Mouse (Mus musculus) midbrain, embryonic 12.5 days (tissue): ENCODE data around the gene Myh10. TPM values are rescaled to one million over a fixed set of nuclear protein-coding genes. Genes with fewer than 3 reads are reported as not detected.

Source experiments
- ATAC-seq: fragments of 200-750 bp; cut with Nextera tagmentation; 2 replicates; pipeline ENCODE4 v1.8.0; 2017; ENCODE audit warnings: low read depth, moderate TSS enrichment, moderate library complexity; ENCODE audit not compliant: low FRiP score
- H3K27ac ChIP-seq: fragments of 300-500 bp; sonication (generic); replicated peaks from 2 replicates; pipeline ENCODE4 v1.5.1; 2016; ENCODE audit warnings: mild to moderate bottlenecking
- H3K27me3 ChIP-seq: fragments of 300-500 bp; sonication (generic); 2 replicates; pipeline ENCODE4 v1.6.1; 2016; ENCODE audit warnings: mild to moderate bottlenecking
- H3K36me3 ChIP-seq: fragments of 300-500 bp; sonication (generic); 2 replicates; pipeline ENCODE4 v1.6.1; 2016
- H3K4me1 ChIP-seq: fragments of 300-500 bp; sonication (generic); 2 replicates; pipeline ENCODE4 v1.6.1; 2016
- H3K4me2 ChIP-seq: fragments of 300-500 bp; sonication (generic); replicated peaks from 2 replicates; pipeline ENCODE4 v1.6.1; 2016; ENCODE audit warnings: mild to moderate bottlenecking, moderate library complexity
- H3K4me3 ChIP-seq: fragments of 300-500 bp; sonication (generic); 2 replicates; pipeline ENCODE4 v1.5.1; 2016; ENCODE audit warnings: mild to moderate bottlenecking
- H3K9ac ChIP-seq: fragments of 300-500 bp; sonication (generic); replicated peaks from 2 replicates; pipeline ENCODE4 v1.6.1; 2016; ENCODE audit warnings: mild to moderate bottlenecking, moderate library complexity
- H3K9me3 ChIP-seq: fragments of 300-500 bp; sonication (generic); 2 replicates; pipeline ENCODE4 v1.6.1; 2016; ENCODE audit warnings: mild to moderate bottlenecking
- WGBS: fragments of 180-500 bp; shearing (Covaris S2); methylation state at CpG from one replicate; pipeline ENCODE4 v1.1.7; 2016; 5-methylcytosine and 5-hydroxymethylcytosine counted together
- polyA plus RNA-seq: library from polyadenylated mRNA; unstranded; fragments of >200 nt; fragmentation: Nextera tagmentation; extraction: Ambion mirVana; gene quantifications from 2 replicates; pipeline ENCODE4 v1.2.1, GENCODE M21; 2016

Myh10 gene
- polyA plus RNA-seq, 1 experiment from 2014 or later = 164 TPM

DNA sequence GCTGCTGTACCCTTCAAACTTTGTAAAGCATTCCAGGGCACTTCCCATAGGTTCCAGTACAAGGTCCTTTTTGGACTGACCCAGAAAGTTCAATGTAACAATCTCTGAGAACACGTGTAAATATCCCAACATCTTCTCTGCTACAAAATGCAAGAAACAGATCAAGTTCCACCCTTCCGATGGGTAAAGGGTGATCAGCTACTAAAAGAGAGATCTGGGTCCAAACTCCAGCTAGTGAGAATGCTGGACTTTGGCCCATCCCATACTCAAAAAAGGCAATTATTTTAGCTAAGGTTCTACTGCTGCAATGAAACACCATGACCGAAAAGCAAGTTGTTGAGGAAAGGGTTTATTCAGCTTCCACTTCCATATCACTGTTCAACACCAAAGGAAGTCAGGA is 163.3 kb downstream of the Myh10 start:
- Histone ChIP-seq H3K4me1 (peaks cover 23% of the 10 kb centered on the region), H3K4me2 (no peak overlapping the region), H3K27me3 (0 out of 2 replicates have a peak, but pooled peaks cover 7% of the 10 kb centered on the region), H3K9me3 (no peaks in the 10 kb centered on the region), H3K36me3 (no peaks in the 10 kb centered on the region), H3K4me3 (no peak overlapping the region), H3K9ac (no peak overlapping the region), H3K27ac (no peak overlapping the region)
- ATAC-seq = no peak
- 89% methylated on average over 3 of the region's 3 CpGs for whole genome bisulfite sequencing

DNA sequence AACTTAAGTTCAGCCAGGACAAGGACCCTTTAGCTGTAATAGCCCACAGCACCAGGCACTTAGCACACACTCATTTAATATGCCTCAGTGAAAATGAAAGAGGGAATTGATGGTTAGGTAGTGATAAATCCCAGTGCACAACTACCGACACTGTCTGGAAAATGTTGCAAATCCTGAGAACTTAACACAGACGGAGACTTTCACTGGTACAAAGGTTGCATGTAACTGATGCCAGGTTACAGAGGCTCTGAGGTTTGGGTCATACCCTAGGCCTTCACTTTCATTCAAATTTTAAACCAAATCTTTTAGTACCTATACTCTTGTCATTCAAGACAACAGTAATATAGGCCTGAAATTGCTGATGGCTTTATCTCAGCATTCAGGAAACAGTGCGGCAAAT is 166.0 kb downstream of the Myh10 start:
- Histone ChIP-seq H3K36me3 (no peaks in the 10 kb centered on the region), H3K4me1 (peaks cover 8% of the 10 kb centered on the region; the same call in 1 of the 2 replicates), H3K27me3 (0 out of 2 replicates have a peak, but pooled peaks cover 9% of the 10 kb centered on the region), H3K4me2 (no peak overlapping the region), H3K4me3 (no peak overlapping the region), H3K27ac (no peak overlapping the region), H3K9me3 (no peaks in the 10 kb centered on the region), H3K9ac (no peak overlapping the region)
- WGBS = 92% methylated on average over 3 of the region's 3 CpGs
- ATAC-seq = no peak

DNA sequence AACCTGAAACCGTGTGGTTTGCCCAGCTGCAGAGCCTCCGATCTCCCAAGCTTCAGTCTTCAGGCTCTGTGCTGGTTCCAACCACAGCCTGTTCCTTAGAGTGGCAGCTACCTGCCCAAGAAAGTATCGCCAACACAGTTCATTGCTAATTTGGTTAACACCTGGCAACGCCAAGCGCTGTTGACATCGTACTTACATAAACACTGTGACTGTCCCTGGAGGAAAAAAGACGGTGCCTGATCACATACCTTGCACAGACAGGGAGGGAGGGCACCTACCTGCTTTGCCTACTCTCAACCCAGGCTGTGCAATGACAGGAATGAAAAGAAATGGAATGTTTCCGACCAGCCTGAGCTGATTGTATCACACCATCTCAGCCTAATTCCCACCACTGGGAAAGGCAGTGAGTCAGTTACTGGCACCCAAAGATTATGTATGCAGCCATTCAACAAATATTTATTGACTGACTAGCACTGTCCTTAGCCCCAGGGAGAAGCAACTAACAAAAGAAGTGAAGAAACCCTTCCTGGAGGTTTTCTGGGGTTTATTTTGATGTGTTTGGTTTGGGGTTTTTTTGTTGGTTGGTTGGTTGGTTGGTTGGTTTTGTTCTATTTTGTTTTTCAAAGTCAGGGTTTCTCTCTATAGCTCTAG is 168.7 kb downstream of the Myh10 start:
- 0 out of 2 replicates have a peak, but pooled peaks cover 9% of the 10 kb centered on the region for H3K27me3 ChIP-seq
- WGBS = 89% methylated on average over 8 of the region's 8 CpGs
- H3K4me3 ChIP-seq = no peak overlapping the region
- 0 out of 2 replicates have a peak, but pooled peaks cover 3% of the 10 kb centered on the region for H3K4me1 ChIP-seq
- H3K4me2 ChIP-seq = no peak overlapping the region
- H3K9me3 ChIP-seq = no peaks in the 10 kb centered on the region
- H3K9ac ChIP-seq = no peak overlapping the region
- H3K27ac ChIP-seq = no peak overlapping the region
- no peaks in the 10 kb centered on the region for H3K36me3 ChIP-seq
- no peak for ATAC-seq

DNA sequence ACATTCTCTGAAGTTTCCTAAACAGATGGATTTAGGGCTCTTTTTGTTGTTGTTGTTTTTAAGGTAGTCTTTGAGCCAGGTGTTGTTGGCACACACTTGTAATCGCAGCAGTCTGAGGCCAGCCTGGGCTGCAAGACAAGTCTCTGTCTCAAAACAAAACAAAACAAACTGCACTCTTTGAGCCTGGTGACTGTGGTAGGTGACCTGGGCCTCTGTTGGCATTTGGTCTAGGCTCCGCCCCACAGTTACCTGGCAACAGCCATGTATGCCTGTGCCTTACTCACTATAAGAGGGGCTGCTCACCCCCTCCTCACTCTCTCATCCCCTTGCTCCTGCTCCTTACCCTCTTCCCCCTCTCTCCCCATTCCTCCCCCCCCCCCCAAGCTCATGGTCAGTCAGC is 170.9 kb downstream of the Myh10 start:
- no peak for ATAC-seq
- Histone ChIP-seq H3K9me3 (no peaks in the 10 kb centered on the region), H3K27ac (no peak overlapping the region), H3K4me2 (no peak overlapping the region), H3K4me1 (0 out of 2 replicates have a peak, but pooled peaks cover 3% of the 10 kb centered on the region), H3K27me3 (0 out of 2 replicates have a peak, but pooled peaks cover 3% of the 10 kb centered on the region), H3K4me3 (no peak overlapping the region), H3K36me3 (no peaks in the 10 kb centered on the region), H3K9ac (no peak overlapping the region)
- WGBS = 79% methylated on average over 2 of the region's 2 CpGs

DNA sequence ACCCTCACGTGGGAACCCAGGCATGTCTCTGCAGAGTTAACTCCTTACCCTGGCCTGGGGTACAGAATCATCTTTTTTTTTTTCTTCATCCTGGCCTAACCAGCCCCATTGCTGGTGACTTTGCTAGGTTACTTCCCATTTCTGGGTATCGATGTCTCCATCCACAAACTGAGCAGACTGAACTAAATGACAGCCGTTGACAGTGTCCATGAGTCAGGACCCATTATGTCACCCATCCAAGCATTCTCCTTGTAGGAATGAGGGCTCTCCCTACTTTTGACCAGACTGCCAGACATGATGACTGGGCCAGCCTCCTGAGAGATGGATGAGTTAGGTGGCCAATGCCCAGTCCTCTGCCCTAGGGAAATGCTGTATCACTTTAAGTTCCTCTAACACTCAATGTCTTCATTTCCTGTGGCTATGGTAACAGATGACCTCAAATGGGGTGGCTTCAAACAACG is 172.3 kb downstream of the Myh10 start:
- Histone ChIP-seq H3K4me1 (0 out of 2 replicates have a peak, but pooled peaks cover 3% of the 10 kb centered on the region), H3K9ac (no peak overlapping the region), H3K27me3 (0 out of 2 replicates have a peak, but pooled peaks cover 3% of the 10 kb centered on the region), H3K27ac (no peak overlapping the region), H3K4me3 (no peak overlapping the region), H3K36me3 (no peaks in the 10 kb centered on the region), H3K9me3 (no peaks in the 10 kb centered on the region), H3K4me2 (no peak overlapping the region)
- ATAC-seq = no peak
- 83% methylated on average over 4 of the region's 4 CpGs for WGBS

DNA sequence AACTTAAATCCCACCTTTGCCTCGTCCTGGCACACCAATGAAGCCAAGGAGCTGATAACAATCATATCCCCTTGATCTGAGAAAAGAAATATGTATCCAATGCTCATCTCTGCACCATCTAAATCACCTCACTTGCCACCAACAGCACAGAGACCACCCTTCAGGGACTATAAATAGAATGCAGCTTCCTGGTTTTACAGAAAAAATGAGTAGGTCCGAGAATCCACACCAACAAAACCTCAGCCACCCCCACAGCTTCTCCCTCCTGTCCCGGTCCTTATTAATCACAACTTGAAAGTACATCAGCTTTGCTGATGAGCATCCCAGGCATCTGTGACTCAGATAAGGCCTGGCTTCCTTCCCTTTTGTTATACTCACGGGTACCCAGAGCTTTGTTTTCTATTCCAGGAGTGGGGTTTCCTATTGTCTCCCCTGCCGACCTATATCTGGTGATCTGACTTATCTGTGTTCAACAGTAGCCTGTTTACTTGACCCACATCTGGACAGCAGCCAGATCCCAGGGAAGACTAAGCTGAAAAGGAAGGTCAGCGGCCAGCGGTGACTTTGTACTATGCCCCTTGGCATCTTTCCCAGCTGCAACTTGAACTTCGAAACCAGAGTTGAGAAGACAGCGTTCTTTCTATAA is 173.3 kb downstream of the Myh10 start:
- 69% methylated on average over 9 of the region's 9 CpGs for WGBS
- no peaks in the 10 kb centered on the region for H3K9me3 ChIP-seq
- H3K27ac ChIP-seq = no peak overlapping the region
- no peak for ATAC-seq
- H3K4me2 ChIP-seq = no peak overlapping the region
- 0 out of 2 replicates have a peak, but pooled peaks cover 3% of the 10 kb centered on the region for H3K4me1 ChIP-seq
- H3K9ac ChIP-seq = no peak overlapping the region
- H3K36me3 ChIP-seq = no peaks in the 10 kb centered on the region
- no peak overlapping the region for H3K4me3 ChIP-seq
- 0 out of 2 replicates have a peak, but pooled peaks cover 1% of the 10 kb centered on the region for H3K27me3 ChIP-seq

Other genes starting within 250 kb of the Myh10 start
- 0.75 and 1.9 TPM in 2 replicates for gene Pik3r6, start 188.5 kb upstream of the Myh10 start, polyA plus RNA-seq
- not detected in 2 replicates for gene Mfsd6l, start 135.4 kb upstream of the Myh10 start, polyA plus RNA-seq
- gene Ccdc42, start 104.5 kb upstream of the Myh10 start, polyA plus RNA-seq = 0.87 and 1.0 TPM in 2 replicates
- gene Ndel1, start 180.3 kb downstream of the Myh10 start, polyA plus RNA-seq = 60.4 and 65.3 TPM in 2 replicates
- 0.10 TPM in 1 of 2 replicates, not detected in the other for gene Rnf222, start 197.0 kb downstream of the Myh10 start, polyA plus RNA-seq
- 743 and 773 TPM in 2 replicates for gene Rpl26, start 210.0 kb downstream of the Myh10 start, polyA plus RNA-seq
- gene Odf4, start 235.5 kb downstream of the Myh10 start, polyA plus RNA-seq = 0.20 TPM in 1 of 2 replicates, not detected in the other